Mouse (Mus musculus): ENCODE results near the gene Fam213a.
A peak's percentile ranks its signal among the peaks of the same experiment; 100 is the strongest.
"Not testable (repeated sequence)": the region's sequence is repeated elsewhere in the genome, so short reads cannot be mapped to it uniquely, and the experiment has no call there.

Fam213a gene

DNA sequence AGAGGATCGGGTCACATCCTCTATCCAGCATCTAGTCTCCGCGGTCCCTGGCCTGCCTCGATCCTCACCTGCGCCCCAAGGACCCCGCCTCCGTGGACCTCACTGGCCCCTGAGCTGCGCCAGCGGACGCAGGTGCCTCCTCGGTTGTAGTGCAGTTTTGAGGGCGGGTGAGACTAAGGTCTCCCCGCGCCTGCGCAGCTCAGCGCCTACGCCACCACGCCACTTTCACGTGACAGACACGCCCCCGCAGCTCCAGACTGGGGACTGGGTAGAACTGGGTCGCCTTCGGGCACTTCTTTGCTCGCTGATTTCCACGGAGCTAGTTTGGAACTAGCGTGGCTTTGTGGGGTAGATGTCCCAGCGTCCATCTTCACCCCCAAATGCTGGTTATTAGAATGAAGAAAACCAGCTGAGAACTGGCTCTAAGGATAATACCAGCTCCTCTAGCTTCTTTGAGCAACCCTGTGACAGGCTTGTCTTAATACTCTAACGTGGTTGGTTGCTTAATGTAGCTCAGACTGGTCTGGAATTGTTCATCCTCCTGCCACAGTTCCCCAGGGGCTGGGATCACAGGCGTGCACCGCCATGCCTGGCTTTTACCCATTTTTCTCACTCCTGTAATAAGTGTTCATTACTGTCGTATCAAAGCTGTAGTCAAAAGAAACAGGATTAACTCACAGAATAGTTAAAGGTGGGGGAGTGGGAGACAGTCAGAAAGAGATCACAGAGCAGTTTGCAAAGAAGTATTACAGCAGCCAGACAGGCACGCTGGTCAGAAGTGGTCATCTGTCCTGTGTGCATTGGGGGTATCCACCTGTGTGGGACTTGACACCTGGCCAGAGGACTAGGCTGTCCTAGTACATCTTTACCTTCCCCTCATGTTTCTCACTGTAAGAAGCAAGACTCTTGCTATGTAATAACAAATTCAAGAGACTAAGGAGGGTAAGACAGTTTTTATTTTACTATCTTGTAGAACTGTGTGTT, at the start of gene Fam213a:
Gene Fam213a (minus strand): TSS at position 159 of the 984 bp plus-strand sequence.
- DNase-seq (ENCODE audit: low spot score) = peak; percentile 96

DNA sequence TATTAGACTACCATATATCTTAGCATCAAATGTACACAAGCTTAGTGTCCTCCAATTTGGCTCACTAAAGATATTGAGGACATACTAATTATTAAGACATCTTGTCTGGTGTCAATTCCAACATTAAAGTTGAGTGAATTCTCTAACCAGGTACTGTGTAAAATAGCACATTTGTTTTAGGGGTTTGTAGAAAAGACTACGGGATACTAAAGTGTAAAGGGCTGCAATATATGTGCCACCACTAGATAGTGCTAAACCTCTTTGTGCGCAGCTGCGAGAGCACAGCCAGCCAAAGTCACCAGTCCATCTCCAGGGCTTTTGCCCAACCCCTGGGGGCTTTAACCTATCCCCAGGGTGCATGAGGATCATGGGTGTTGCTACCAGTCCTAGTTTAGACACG, 39.6 kb upstream of the Fam213a start:
- not testable (repeated sequence) for DNase-seq (ENCODE audit: low spot score)

DNA sequence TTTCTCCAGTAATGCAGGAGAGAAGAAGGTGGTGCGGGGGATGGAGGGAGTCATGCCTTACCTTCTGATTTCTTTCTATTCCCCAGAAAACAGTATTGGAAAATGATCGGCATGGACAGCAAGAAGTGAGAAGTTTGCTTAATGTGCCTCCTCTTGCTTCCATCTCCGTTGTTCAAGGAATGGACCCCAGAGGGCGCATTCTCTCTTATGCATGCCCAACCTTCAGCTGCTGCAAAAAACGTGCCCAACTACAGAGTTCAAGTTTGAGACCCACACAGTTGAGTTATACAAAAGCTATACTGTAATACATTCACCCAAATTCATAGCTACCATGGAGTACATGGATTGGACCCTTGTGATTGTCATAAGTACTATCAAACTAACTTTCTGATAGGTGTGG, 38.9 kb upstream of the Fam213a start:
- no peak for DNase-seq (ENCODE audit: low spot score)

DNA sequence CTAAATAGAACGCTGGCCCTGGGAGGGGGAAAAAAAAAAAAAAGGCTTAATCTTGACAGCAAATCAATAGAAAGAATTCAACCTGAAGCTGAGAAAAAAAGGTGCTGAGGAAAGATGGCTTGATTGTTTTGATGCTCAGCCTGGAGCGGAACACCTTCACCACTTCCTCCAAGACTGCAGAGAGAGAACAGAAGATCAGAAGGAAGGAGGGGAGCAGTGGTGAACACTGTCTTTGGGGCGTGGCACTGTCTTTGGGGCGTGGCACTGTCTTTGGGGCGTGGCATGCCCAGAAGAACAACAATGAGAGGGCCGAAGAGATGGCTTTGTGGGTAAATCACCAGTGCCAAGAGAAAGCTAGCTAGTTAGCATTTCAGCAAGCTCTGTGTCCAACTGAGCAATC, 36.9 kb upstream of the Fam213a start:
- no peak for DNase-seq (ENCODE audit: low spot score)

DNA sequence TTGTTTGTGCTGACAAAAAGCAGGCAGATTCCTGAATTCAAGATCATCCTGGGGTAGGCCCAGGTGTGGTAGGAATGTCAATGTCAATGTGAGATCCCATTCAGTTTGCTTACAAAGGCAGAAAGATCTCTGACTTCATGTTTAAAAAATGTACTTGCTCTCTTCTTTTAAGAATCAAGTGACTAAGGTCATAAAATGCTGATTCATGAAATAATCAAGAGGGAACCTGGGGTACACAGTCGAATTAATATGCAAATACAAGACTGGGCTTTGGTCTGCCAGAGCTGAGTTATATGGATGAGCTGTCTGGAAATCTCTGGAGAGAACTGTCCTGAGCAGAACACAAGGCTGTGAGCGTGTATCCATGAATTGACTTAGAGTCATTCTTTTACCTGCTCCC, 33.8 kb upstream of the Fam213a start:
- no peak for DNase-seq (ENCODE audit: low spot score)

DNA sequence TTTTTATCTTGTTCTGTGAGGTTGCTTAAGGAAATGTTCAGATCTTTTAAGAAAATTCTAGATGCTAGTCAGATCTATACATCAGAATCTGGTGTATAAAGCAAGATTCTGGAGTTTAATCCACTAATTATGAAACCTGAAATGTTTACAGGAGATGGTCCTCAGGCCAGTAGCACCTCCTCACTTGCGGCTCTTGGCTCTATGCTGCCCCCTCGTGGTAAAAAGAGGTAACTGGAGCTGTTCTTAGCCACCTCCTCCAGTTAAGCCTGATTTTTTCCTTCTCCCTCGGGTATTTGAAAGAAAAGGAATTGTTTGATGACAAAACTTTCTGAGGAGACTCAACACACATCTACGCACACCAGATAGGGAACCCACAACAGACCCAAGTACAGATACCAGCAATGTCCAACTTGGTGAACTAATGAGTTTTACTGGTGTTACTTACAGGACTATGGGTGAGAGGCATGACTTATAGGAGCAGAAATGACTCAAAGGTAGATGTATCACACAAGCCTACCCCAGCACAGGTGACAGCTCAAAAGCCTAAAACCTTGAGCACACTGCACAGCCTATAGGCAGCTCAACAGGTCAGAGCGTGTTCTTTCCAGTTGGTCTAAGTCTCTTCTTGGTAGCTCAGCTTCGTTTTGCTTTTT, 21.7 kb upstream of the Fam213a start:
- DNase-seq (ENCODE audit: low spot score) = peak; percentile 72

DNA sequence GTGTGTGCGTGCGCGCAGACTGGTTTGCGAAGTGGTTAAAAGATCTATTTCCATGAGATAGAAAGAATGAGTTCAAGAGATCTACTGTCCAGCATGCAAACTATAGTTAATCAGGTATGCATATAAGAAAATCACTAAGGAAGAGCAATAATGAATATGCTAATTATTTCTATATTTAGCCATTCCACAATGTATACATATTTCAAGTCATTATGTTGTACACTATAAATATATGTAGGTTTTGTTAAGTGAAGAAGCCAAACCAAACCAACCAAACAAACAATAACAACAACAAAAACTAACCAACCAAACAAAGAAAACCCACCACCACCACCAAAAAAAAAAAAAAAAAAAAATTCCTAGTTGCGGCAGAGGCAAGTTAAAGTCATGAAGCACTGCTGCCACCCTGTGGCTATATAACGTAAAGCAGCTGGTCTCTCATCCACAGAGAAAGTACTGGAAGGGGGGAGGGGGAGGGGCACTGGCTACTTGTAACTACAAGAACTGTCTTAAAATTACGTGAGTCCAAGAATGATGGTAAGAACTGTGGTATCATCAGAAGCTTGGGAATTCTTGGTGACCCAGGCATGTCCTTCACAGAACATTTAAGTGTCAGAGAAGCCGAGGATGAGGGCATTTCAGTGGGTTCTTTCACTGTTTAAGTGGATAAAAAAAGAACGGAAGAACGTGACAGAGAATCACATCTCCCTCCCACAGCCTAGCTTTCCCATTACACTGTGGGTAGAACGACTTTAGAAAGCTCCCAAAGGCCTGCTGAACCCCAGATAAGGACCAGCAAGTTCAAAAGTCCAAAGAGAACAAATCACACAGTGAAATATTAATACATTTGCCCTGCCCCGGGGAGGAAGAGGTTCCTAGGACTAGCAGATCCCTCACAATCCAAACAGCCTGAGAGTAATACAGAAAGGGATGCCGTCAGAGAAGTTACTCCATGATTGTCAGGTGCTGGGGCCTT, 19.8 kb upstream of the Fam213a start:
- peak; percentile 89 for DNase-seq (ENCODE audit: low spot score)

DNA sequence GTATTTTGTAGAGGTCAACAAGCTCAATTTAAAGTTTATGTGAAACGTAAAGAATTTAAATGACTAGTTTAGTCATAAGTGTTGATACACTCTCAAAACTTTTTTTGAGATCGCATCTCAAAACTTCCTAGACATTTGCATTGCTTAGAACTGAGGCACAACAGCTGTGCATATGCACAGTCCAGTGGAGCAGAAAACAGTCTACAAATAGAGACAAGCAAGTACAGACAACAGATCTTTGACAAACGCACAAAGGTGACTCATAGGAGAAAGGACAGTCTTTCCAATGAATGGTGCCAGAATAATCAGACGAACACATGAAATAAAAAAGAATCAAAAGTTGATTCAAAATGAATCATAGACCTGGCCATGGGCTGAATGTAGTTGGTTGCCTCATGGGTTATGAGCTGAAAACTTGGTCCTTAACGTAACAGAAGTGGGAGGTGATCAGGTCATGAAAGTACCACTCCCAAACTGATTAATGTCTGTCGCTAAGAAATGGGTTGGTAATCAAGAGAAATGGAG, 17.5 kb upstream of the Fam213a start:
- DNase-seq (ENCODE audit: low spot score) = no peak

DNA sequence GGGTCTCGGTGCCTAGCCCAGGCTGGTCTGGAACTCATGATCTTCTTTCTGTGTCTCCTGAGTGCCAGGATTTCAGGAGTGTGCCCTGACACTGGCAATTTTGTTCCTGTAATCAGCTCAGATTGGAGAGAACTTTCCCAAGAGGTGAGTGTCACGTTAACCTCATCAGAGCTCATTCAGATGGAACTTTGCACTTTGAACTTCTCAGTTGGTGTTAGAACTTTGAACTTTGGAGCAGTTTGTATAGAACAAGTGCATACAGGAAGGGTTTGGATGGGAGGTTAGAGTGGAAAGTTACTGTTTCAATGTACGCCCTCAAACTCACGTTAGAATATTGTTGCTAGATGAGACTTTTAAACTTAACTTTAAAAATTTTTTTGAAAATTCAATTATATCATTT, 15.7 kb upstream of the Fam213a start:
- no peak for DNase-seq (ENCODE audit: low spot score)

DNA sequence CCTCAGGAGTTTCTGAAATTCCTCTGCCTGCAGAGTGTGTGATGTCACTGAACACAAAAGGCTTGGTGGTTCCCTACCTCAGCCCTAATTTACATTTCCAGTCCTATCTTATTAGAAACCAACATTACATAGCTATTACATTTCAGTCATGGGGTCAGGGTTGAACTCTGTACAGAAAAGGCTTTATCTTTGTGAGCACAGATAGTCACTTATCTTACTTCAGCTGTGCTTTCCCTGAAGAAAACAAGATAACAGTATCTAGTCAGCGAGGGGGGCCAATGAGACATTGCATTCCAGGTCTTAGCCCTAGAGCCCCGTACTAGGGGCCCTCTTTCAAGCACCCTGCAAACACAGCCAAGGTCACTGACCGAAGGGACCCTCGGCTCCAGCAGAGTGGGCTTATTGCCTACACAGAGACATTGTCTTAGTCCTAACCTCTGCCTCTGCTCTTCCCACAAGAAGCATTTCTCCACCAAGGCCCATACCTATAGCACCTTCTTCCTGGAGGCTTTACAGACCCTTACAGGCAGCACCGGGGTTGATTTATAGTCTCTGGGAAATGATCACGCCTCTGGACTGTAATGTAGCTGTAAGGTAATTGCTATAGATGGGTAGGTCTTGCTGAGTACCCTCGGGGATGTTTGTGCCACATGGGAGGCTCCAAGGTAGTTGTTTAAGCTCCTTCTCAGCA, 12.2 kb upstream of the Fam213a start:
- no peak for DNase-seq (ENCODE audit: low spot score)

DNA sequence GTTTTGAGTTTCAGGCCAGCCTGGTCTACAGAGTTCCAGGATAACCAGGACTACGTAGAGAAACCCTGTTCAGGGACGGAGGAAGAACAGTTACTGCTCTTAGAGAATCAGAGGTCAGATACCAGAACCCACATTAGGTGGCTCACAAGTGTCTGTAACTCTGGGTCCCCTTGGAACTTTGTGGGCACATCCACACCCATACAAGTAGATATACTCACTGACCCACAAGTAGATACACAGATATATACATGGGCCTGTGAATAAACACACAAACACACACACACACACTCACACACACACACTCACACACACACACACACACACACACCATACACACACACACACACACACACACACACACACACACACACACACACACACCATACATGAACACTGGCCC, 11.5 kb upstream of the Fam213a start:
- no peak for DNase-seq (ENCODE audit: low spot score)

DNA sequence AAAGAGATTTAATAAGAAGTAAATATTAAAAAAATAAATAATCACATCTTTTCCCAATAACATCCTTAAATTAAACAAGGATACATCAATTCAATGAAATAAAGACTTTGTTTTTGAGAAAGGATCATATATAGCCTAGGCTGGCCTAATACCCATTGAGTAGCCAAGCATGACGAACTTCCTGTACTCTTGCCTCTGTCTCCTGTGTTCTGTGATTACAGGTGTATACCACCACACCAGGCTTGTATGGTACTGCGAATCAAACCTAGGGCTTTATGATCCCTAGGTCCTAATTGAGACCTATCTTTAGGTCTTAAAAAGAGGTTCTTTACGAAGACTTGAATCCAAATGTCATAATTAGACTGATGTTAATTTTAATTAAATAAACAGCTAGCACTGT, 7.7 kb upstream of the Fam213a start:
- no peak for DNase-seq (ENCODE audit: low spot score)

DNA sequence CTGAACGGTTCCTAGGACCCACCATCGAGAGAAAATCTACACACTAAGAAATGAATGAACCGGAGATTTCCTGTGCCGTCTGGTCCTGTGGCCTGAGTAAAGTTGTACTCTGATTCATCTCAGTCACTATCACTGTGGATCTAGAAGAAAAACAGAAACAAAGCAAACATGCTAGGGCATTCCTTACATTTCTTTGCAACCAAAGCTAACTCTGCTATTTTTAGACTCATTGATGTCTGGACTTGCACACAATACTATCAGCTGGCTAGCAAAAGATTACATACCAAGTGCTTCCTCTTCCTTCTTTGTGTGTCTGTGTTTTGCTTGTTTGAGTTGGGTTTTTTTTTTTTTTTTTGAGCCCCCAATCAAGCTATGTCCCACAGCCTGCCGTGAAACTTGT, 3.9 kb upstream of the Fam213a start:
- DNase-seq (ENCODE audit: low spot score) = no peak

DNA sequence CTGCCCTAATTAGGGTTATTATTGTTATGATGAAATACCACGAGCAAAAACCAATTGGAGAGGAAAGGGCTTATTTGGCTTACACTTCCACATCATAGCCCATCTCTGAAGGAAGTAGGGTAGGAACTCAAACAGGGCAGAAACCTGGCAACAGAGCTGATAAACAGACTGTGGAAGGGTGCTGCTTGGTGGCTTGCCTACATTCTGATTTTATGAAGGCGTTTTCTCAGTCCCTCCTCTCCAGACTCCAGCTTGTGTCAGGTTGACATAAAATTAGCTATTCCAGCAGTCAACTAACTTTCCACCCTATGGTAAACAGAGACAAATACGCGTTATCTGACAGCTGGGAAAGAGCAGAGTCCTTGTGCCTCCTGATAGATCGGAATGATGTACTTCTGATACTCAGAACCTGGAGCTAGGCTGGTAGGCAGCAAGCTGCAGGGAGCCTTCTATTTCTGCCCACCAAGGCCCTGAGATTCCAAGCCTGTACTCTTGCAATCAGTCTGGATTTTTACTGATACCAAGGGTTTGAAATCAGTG, 1.2 kb upstream of the Fam213a start:
- no peak for DNase-seq (ENCODE audit: low spot score)

DNA sequence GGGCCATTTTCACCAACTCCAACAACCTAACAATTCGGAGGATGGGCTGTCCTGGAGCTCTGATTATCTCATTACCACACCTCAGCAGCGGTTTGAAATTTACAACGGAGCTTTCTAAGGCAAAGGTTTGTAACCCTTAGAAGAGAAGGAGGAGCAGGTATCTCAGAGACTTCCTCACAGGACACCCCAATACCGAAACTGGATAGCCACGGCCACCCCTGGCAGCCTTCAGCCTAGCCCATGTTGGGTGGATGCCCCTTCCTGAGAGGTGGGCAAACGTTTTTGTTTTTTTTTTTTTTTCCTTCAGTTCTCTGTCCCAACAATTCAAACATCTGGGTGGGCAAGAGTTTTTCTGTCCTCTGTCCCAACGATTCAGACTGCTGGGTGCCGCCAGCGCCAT, 445 bp downstream of the Fam213a start:
- no peak for DNase-seq (ENCODE audit: low spot score)

DNA sequence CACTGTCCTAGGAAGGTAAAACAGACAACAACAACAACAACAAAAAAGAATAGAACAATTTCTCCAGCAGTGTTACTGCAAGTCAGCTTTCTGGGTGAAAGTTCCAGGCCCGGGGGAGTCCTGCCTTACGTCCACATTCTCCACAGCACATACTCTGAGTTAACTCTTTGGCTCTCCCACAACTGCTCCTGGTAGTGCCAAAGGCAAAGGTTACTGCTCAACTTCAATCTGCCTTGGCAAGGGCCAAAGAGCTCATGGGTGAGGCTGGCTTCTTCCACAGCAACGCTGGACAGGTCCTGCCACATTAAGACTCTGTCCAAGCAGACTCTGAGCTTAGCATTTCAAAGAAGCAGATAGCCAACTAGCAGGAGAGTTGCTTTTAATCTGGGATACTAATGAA, 1.7 kb downstream of the Fam213a start:
- no peak for DNase-seq (ENCODE audit: low spot score)

DNA sequence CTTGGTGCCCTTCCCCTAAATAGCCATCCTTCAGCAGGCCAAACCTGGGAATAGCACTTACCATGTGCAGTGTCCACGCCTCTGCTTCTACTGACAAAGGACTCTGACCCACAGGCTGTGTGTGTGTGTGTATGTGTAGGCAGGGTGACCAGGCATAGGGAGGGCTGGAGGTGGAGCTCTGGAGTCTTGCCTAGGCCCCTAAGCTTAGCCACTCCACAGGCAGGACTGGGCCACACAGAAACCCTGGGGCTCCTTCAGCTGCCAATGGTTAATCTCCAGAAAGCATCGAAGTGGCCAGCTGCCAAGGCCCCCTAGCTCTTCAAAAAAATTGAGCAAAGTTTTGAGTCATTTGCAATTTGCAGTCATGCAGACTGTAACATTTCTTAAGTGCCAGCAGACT, 5.5 kb downstream of the Fam213a start:
- DNase-seq (ENCODE audit: low spot score) = no peak

DNA sequence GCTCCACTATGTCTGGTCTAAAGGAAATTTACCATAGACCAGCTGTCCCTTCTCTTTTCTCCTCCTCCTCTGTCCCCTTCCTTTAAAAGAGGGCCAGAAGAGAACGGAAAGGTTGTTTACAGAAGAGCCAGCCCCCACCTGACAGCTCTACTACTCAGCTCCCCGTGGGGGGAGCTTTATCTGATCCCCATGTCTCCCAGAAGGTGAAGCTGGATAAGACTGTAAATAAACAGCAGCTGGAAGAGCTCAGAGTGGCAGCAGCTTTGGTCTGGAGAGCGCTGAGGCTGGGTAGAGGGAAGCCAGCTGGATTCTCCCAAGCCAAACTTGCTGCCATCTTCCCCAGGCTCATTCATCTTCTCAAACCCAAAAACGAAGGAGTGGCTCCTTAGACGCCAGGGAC, 5.9 kb downstream of the Fam213a start:
- no peak for DNase-seq (ENCODE audit: low spot score)

DNA sequence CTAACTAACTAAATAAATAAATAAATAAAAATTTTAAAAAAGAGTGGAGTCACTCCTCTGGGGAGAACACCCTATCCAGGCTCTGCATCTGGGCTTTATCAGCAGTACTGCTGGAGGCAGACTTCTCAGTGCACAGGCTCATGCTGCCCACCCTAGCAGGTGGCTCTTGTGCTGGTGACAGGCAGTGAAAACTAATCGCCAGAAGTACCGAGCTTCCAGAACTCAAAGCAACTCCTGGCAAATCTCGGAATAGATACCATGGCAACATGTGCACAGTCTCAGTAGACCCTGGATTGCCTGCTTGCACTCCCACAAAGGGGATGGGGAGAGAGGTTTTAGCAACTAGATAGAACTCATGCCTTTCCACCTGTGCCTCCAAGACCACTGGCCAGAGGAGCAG, 6.7 kb downstream of the Fam213a start:
- DNase-seq (ENCODE audit: low spot score) = no peak

DNA sequence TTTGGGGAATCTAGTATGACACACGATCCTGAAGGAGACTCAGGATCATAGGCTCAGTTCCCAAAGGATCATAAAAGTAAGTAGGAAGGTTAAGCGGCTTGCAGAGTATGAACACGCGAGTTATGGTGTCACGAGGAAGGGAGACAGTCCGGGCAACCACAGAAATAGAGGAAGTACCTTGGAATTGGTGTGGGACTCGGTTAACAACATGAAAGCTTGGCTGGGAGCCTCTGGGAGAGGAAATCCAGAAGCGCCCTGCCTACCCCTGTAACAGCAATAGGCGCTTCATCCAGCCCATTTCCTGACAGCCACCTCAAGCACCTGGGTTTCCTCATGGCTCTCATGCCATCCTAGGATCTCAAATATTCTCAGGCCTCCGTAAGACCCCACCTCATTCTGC, 7.3 kb downstream of the Fam213a start:
- DNase-seq (ENCODE audit: low spot score) = no peak

DNA sequence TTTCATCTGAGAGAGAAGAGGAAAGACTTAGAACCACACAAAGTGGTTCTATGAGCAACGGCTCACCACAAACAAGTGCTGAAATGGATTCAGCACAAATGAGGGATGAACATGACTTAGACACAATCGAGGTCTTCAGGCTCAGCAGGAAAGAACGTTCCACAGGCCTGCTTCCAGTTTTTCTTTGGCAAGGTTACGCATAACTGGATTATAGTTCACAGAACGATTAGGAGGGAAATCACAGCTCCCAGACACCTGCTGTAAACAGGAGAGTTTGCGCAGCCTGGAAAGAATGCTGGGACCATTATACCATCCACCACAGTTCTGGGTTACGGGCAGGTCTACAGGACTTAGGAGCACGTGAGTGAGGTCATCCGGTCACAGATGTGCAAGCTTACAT, 7.9 kb downstream of the Fam213a start:
- no peak for DNase-seq (ENCODE audit: low spot score)
